Mouse (Mus musculus) stomach, postnatal 0 days (tissue): ENCODE data around the gene Mia3.

Experiments used
- CTCF ChIP-seq: IDR thresholded peaks from 2 replicates; pipeline ENCODE4 v1.5.1; 2016; ENCODE audit warnings: antibody characterized with exemption, low read depth, mild to moderate bottlenecking, moderate library complexity
- EP300 ChIP-seq: optimal IDR thresholded peaks from 2 replicates; pipeline ENCODE3; 2016; ENCODE audit warnings: antibody characterized with exemption

GRCm38 (mm10) chr1:183378321-183378941 lies 9.1 kb upstream of the Mia3 start:
- TF ChIP-seq CTCF (no peak), EP300 (no peak)
